Mouse (Mus musculus) embryo, embryonic 11.5 days (tissue): ENCODE results near the gene Siae.

Experiments
- DNase-seq: peaks from one replicate; pipeline ENCODE4 v3.0.0-alpha.2; 2012; ENCODE audit warnings: low read depth, low spot score

The Siae gene

DNA sequence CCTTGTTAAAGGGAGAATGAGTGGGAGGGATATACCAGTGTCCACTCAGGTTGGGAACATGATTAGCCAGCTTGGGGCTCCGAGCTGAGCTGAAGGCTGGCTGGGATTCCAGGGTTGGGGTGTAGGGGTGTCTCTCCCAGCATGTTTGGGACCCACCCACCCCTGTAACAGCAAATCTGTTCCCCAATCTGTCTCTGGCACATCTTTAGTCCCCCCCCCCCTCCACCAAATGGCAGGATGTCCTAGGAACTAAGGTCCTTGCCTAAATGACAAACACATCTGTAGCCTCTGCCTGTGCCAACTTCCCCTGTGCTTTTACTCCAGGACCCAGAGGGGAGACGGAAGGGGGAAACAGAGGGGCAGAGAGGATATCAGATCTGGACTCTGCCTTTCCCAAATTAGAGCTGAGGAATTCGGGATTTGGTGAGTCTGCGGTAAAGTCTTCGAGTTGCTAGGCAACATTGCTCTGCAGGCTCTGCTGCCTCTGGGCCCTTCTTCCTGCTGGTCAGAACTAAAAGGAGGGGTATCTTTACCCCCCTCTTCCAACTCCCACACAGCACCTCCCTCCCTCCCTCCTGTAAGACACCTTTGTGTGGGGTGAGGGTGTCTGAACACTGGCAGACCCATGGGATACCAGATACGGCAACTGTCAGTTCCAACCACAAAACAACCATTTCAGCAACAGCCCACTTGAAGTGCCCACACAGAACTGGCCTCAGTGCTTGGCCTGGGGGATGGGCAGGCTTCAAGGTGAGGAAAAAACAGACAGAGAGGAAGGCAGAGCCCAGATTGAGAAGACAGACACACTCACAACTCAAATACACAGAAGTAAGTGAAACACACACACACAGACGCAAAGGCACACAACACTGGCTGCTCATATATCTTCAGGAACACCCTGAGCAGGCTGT, at the start of gene Siae:
Gene Siae (plus strand): TSS at position 861 of the 911 bp plus-strand sequence.
- DNase-seq, result no peak

GRCm38 (mm10) chr9:37506023-37506422, 49.5 kb upstream of the Siae start:
- no peak for DNase-seq

- no peak for DNase-seq
These were observed 43.4 kb upstream of the Siae start for GRCm38 (mm10) chr9:37512097-37512496.

- no peak for DNase-seq
These were observed 41.0 kb upstream of the Siae start for GRCm38 (mm10) chr9:37514456-37514855.

- no peak for DNase-seq
These were observed 38.0 kb upstream of the Siae start for GRCm38 (mm10) chr9:37517467-37517866.

- no peak for DNase-seq
These were observed 36.5 kb upstream of the Siae start for GRCm38 (mm10) chr9:37518991-37519390.

DNA sequence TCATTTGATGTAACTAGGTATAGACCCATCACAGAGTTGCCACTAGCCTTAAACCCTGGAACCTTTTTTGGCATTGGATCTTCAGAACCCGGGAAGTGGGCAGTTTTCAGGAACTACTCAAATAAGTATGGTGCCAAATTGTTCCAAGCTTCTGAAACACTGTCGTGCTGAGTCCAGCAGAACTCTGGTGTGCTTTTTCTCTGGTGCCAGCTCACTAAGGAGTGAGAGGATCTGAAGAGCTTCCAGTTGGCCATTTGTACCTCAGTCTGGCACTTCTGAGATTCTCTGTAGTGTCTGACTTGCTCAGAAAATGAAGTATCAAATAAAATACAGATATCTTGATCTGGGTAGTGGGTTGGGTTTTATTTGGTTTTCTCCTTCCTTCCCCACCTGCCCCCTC, 35.5 kb upstream of the Siae start:
- DNase-seq, result no peak

DNA sequence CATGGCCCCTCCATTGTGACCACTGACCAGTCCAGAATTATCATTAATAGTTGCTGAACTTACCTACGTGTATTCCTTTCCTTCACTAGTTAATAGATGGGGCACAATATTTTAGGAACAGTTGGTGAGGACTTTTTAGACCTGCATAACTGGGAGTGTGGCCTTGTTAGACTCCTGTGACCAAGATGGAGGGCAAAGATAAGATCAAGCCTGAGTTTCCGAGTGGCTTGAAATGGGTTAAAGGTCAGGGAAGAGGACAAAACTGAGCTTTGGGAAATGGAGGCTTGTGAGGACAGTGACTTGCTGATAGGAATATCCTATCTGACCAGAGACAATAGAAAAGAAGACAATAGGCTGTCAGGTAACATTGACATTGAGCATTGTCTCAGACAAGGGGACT, 30.0 kb upstream of the Siae start:
- no peak for DNase-seq

- DNase-seq, result no peak
These were observed 28.8 kb upstream of the Siae start for GRCm38 (mm10) chr9:37526443-37527395.

DNA sequence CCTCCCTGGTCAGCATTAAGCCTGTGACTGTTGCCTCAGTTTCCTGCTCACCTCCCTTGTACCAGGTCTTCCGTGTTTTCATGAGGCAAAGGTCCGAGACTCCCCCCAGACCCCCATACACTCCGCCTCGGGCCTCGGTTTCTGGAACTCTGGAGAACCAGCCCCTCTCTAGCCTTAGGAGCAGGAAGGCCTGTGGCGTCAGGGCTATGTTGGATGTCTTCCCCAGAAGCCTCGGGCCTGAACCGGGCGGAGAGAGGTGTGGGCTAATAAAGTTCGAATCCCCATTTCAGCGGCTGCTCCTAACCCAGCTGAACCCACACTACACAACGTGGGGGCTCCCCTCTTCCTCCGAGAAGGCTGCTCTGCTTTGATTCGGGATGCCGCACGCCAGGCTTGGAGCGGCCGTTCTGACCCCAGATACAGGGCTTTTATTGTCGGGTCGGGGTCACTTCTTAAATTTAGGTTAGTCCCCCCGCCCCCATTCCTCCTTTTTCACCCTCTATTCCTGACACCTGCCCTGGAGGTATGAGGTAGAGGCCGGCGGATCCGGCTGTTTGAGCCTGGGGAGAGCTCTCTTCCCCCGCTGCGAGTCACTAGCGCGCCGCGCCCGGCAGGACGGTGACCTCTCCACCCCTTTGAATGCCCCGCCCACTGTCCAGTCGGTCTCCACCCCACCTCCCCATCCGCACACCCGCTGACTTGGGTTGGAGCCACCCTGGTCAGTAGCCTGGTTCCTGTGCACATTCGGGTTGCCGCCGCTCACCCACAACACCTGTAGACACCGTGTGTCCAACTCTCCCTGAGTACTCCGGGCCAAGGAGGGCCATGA, 27.9 kb upstream of the Siae start, which contains the start of gene Esam:
Gene Esam (plus strand): TSS at position 683 of the 829 bp plus-strand sequence.
- DNase-seq, result no peak

DNA sequence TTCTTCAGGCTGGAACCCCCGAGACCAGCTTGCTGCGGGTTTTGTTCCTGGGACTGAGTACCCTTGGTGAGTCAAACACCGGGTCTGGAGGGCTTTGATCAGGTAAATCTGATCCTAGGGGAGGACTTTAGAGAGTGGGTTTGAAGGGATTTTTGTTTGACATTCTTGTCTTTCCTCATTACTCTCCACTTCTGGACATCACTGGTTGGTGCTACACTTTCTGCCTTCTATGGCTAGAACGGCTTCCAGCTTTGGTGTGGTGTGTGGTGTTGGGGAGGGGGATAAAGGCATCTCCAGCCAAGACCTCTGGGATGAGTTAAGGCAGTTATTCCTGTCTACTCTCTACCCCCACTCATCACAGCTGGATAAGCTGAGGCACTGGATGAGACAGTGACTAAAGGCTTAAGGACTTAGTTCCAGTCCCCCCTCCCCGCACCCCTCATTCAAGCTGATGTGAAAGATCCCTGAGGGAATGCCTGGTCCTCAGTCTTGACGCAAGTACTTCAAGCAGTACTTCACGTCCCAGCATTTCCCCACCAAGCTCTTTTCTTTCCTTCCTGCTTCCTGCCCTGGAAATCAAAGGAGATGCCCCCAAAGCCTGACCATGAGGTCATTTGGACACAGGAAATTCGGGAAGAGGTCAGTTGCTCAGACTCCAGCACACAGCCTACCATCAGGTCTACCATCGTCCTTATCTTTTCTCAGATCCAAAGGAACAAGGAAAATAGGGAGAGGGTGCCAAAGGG, 27.1 kb upstream of the Siae start:
- no peak for DNase-seq

DNA sequence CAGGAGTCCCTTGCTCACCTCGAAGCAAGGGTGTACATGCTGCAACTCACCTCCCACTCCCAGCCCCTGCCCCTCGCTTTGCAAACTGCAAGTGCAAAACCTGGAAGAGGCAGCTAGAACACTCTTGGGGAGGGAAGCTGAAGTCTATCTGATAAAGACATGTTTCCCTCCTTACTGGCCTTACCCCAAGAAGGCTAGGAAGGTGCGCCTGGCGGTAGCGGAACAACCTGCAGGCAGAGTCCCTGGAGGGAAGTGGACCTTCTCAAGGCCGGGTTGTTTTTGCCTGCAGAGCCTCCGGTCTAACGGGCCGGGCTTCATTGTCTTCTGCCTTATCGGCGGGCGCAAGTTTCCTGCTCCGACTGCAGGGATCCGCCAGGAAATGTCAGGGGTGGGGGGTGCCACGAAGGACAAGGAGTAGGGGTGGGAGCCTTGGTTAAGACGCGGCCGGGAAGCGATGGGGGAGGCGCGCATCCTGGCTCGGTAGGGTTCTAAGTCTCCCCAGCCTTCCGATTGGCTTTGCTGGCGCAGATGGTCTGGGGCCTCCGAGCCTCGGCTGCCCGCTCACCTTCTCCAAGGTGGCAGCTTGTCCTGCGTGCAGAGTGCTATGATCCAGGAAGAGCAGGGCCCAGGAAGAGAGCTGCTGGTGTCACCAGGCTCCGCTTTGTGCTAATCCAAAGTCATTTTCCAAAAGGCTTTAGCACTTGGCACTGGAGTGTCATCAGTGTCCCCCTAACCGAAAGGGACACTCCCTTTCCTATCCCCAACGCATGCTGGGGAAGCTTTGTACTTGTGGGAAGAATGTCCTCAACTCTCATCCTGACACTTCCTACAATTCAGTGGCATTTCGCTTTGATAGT, 25.2 kb upstream of the Siae start:
- no peak for DNase-seq

DNA sequence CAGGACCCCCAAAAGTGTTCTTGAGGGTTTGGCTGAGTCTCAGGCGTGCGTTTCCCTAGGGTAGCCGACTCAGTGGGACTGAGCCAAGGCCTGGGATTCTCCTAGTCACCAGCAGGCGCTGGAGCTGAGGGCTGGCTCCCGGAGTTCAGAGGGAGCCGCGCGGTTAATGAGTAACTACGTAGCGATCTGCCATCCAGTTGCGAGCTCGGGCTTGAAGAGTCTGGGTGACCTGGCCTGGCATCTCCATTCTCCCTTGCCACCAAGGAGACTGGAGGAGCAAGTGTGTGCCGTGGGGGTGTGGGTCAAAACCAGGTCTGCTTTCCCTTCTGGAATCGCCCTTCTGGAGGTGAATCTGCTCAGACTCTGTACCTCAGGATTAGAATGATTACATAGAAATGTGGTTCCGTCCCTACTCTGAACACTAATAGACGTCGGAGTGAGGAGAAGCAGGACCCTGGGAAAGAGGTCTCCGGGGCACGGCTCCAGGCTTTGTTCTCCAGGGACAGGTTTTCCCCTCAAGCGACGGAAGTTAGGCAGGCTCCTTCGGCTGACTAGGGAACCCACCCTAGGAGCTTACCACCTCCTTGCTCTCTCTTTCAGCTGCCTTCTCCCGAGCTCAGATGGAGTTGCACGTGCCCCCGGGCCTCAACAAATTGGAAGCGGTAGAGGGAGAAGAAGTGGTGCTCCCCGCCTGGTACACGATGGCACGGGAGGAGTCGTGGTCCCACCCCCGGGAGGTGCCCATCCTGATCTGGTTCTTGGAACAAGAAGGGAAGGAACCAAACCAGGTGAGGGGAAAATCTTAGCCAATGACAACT, 24.4 kb upstream of the Siae start:
- DNase-seq, result no peak

- no peak for DNase-seq
These were observed 18.6 kb upstream of the Siae start for GRCm38 (mm10) chr9:37536851-37537250.

DNA sequence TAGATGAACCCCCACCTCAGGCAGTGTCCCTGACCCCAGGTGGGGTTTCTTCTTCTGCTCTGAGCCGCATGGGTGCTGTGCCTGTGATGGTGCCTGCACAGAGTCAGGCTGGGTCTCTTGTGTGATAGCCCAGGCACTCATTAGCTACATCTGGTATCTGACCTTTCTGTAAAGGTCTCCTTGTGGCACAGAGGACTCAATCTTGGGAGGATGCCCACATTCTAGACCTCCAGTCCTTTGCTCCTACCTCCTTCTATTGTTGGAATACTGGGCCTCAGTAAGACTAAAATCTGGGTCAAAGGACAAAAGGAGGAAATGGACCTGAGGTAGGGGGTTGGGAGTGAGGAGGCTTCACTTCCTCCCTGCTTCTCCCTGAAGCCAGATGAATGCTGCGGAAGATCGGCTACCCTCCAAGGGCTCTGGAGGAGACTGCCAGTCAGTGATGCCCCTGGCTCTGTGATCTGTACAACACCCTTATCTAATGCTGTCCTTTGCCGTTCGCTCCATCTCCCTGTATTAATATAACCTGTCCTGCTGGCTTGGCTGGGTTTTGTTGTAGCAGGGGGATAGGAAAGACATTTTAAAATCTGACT, 17.7 kb upstream of the Siae start:
- no peak for DNase-seq

DNA sequence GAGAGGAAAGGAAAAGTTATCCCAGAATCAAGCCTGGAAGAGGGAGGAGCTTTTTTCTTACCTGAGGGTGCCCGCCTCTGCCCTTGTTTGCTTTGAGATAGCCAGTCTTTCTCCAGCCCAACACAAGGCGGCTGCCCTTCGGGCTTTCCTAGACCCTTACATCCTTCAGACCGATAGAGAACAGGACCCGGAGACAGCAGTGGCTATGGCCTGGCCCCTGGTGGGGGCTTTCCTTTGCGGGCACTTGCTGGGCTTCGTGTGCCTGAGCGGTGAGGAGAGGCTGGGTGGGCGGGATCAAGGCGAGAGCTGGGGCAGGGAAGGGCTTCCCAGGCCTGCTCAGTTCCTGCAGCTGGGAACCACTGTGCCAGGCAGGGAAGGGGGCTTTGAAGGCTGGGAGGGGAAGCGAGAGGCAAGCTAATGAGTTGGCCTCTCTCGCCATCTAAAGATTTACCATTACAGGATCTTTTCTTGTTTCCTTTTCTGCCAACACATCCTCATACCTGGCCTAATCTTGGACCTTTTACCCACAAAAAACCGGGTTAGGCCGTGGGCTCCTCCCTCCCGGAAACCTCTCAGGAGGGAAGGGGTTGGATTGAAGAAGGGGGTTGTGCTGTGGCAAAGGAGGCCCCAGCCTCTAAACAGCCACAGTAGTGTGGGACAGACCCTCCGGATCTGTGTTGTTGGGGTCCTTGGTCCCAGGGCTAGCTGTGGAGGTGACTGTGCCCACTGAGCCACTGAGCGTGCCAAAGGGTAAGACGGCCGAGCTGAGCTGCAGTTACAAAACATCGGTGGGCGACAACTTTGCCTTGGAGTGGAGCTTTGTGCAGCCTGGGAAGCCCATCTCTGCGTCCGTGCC, 16.1 kb upstream of the Siae start, which contains the start of gene Vsig2:
Gene Vsig2 (plus strand): TSS at position 86 of the 856 bp plus-strand sequence.
- DNase-seq, result no peak

- DNase-seq, result no peak
These were observed 15.3 kb upstream of the Siae start for GRCm38 (mm10) chr9:37540226-37540625.
